Mouse (Mus musculus): ENCODE measurements around the gene Olfr503.

GRCm38 (mm10) chr7:108524965-108525364 is 19.4 kb upstream of the Olfr503 start, which contains the start of gene Olfr502:
- TF ChIP-seq CTCF (conservative IDR thresholded peaks at IDR 0.05 in 1 of 2, IDR thresholded peaks at IDR 0.05 in 1 of 2; ENCODE audit: low read depth in 2 of 2, low read length in 2 of 2) (no peak), TCF12 (IDR thresholded peaks at IDR 0.05; ENCODE audit: low read depth, low read length) (no peak), POLR2A (IDR thresholded peaks at IDR 0.05; ENCODE audit: low read depth, low read length) (no peak), CHD2 (IDR thresholded peaks at IDR 0.05; ENCODE audit: low read length) (no peak), MAX (IDR thresholded peaks at IDR 0.05; ENCODE audit: low read length) (no peak), ELF1 (IDR thresholded peaks at IDR 0.05; ENCODE audit: low read depth, low read length) (no peak), E2F4 (IDR thresholded peaks at IDR 0.05; ENCODE audit: insufficient replicate concordance, low read depth, low read length) (no peak), USF1 (IDR thresholded peaks at IDR 0.05; ENCODE audit: low read depth, low read length) (no peak), NELFE (IDR thresholded peaks at IDR 0.05; ENCODE audit: low read depth, low read length) (no peak), RAD21 (IDR thresholded peaks at IDR 0.05; ENCODE audit: low read depth, low read length) (no peak), KAT2A (IDR thresholded peaks at IDR 0.05; ENCODE audit: insufficient replicate concordance, low read length) (no peak)
